Mouse (Mus musculus) kidney, embryonic 16.5 days (tissue): ENCODE measurements around the gene Olfr1417. TPM values are rescaled to one million over a fixed set of nuclear protein-coding genes. Genes with fewer than 3 reads are reported as not detected.
A peak's percentile ranks its signal among the peaks of the same experiment; 100 is the strongest.

Source experiments
- ATAC-seq: fragments of 200-750 bp; cut with Nextera tagmentation; 2 replicates; pipeline ENCODE4 v1.8.0; 2017; ENCODE audit warnings: moderate TSS enrichment; ENCODE audit not compliant: low FRiP score, low TSS enrichment
- H3K27ac ChIP-seq: fragments of 300-500 bp; sonication (generic); 2 replicates; pipeline ENCODE4 v1.5.1; 2014; ENCODE audit warnings: low read length
- H3K27me3 ChIP-seq: fragments of 300-500 bp; sonication (generic); 2 replicates; pipeline ENCODE4 v1.6.1; 2014; ENCODE audit warnings: low read length, control low read depth, mixed read lengths; ENCODE audit not compliant: insufficient read depth
- H3K36me3 ChIP-seq: fragments of 300-500 bp; sonication (generic); 2 replicates; pipeline ENCODE4 v1.6.1; 2014; ENCODE audit warnings: low read length, control low read depth, mixed read lengths; ENCODE audit not compliant: insufficient read depth
- H3K4me1 ChIP-seq: fragments of 300-500 bp; sonication (generic); 2 replicates; pipeline ENCODE4 v1.6.1; 2014; ENCODE audit warnings: low read length, control low read depth, mixed read lengths; ENCODE audit not compliant: insufficient read depth
- H3K4me2 ChIP-seq: fragments of 300-500 bp; sonication (generic); replicated peaks from 2 replicates; pipeline ENCODE4 v1.6.1; 2014; ENCODE audit warnings: low read depth, low read length
- H3K4me3 ChIP-seq: fragments of 300-500 bp; sonication (generic); 2 replicates; pipeline ENCODE4 v1.5.1; 2014; ENCODE audit warnings: mild to moderate bottlenecking, low read length
- H3K9ac ChIP-seq: fragments of 300-500 bp; sonication (generic); replicated peaks from 2 replicates; pipeline ENCODE4 v1.6.1; 2014; ENCODE audit warnings: low read length
- H3K9me3 ChIP-seq: fragments of 300-500 bp; sonication (generic); 2 replicates; pipeline ENCODE4 v1.6.1; 2016; ENCODE audit warnings: low read length, control low read depth
- WGBS: fragments of 180-500 bp; shearing (Covaris S2); extraction: QIAGEN DNeasy Blood & Tissue Kit; methylation state at CpG from one replicate; pipeline ENCODE4 v1.1.7; 2014; 5-methylcytosine and 5-hydroxymethylcytosine counted together
- polyA plus RNA-seq: library from polyadenylated mRNA; unstranded; fragments of >200 nt; fragmentation: Nextera tagmentation; extraction: Ambion mirVana; gene quantifications from 2 replicates; pipeline ENCODE4 v1.2.1, GENCODE M21; 2015

Gene Olfr1417
- polyA plus RNA-seq, 1 experiment from 2014 or later: 0.16 TPM

GRCm38 (mm10) chr19:11823346-11824065 lies 15.5 kb downstream of the Olfr1417 start:
- Histone ChIP-seq H3K36me3 (no peaks in the 10 kb centered on the region), H3K27me3 (no peaks in the 10 kb centered on the region), H3K9ac (no peak overlapping the region), H3K9me3 (no peaks in the 10 kb centered on the region), H3K4me1 (peaks cover 4% of the 10 kb centered on the region; the same call in 1 of the 2 replicates), H3K27ac (no peak overlapping the region), H3K4me3 (no peak overlapping the region), H3K4me2 (no peak overlapping the region)
- WGBS: 45% methylated on average over 4 of the region's 4 CpGs
- ATAC-seq: no peak

GRCm38 (mm10) chr19:11820211-11820610 lies 18.8 kb downstream of the Olfr1417 start:
- Histone ChIP-seq H3K36me3 (no peaks in the 10 kb centered on the region), H3K27ac (no peak overlapping the region), H3K9me3 (no peaks in the 10 kb centered on the region), H3K4me2 (peak overlapping the region; percentile 97), H3K27me3 (no peaks in the 10 kb centered on the region), H3K4me3 (peak overlapping the region; percentile 85), H3K4me1 (peaks cover 11% of the 10 kb centered on the region; the same call in 1 of the 2 replicates), H3K9ac (peak overlapping the region; percentile 62)
- 31% methylated on average over 6 of the region's 6 CpGs for WGBS
- ATAC-seq: no peak

GRCm38 (mm10) chr19:11819800-11820199 lies 19.2 kb downstream of the Olfr1417 start:
- H3K27me3 ChIP-seq: no peaks in the 10 kb centered on the region
- H3K9ac ChIP-seq: peak overlapping the region; percentile 91
- no peaks in the 10 kb centered on the region for H3K36me3 ChIP-seq
- peak overlapping the region; percentile 85 for H3K4me3 ChIP-seq
- peak; percentile 83 for ATAC-seq
- H3K9me3 ChIP-seq: no peaks in the 10 kb centered on the region
- WGBS: under 1% methylated on average over 15 of the region's 15 CpGs
- H3K4me1 ChIP-seq: peaks cover 13% of the 10 kb centered on the region; the same call in 1 of the 2 replicates
- H3K27ac ChIP-seq: no peak overlapping the region
- peak overlapping the region; percentile 97 for H3K4me2 ChIP-seq

GRCm38 (mm10) chr19:11819143-11819700 lies 19.8 kb downstream of the Olfr1417 start, which contains the start of gene Stx3:
TSS of gene Stx3 (minus strand) at chr19:11819403.
- Histone ChIP-seq H3K4me2 (peak within 1 kb of the TSS; percentile 97), H3K27me3 (no peaks in the 10 kb centered on the region), H3K4me3 (peak within 1 kb of the TSS; percentile 85), H3K27ac (peak within 1 kb of the TSS; percentile 72; the same call in 1 of the 2 replicates), H3K4me1 (peaks cover 19% of the 10 kb centered on the region), H3K9me3 (no peaks in the 10 kb centered on the region), H3K9ac (peak within 1 kb of the TSS; percentile 91), H3K36me3 (no peaks in the 10 kb centered on the region)
- WGBS: 1% methylated on average over 20 of the region's 20 CpGs
- ATAC-seq: no peak

- Histone ChIP-seq H3K4me3 (peak overlapping the region; percentile 85), H3K4me2 (peak overlapping the region; percentile 97), H3K27me3 (no peaks in the 10 kb centered on the region), H3K9me3 (no peaks in the 10 kb centered on the region), H3K27ac (peak overlapping the region; percentile 72; the same call in 1 of the 2 replicates), H3K9ac (peak overlapping the region; percentile 91), H3K4me1 (peaks cover 26% of the 10 kb centered on the region), H3K36me3 (no peaks in the 10 kb centered on the region)
- ATAC-seq: peak; percentile 90
- WGBS: under 1% methylated on average over 70 of the region's 83 CpGs
These were observed 20.5 kb downstream of the Olfr1417 start for GRCm38 (mm10) chr19:11818199-11819142.

- Histone ChIP-seq H3K4me3 (peak overlapping the region; percentile 85), H3K36me3 (no peaks in the 10 kb centered on the region), H3K4me1 (peaks cover 35% of the 10 kb centered on the region), H3K27ac (no peak overlapping the region), H3K9ac (peak overlapping the region; percentile 91), H3K27me3 (no peaks in the 10 kb centered on the region), H3K4me2 (peak overlapping the region; percentile 97), H3K9me3 (no peaks in the 10 kb centered on the region)
- no peak for ATAC-seq
- 12% methylated on average over 5 of the region's 5 CpGs for WGBS
These were observed 21.4 kb downstream of the Olfr1417 start for GRCm38 (mm10) chr19:11817586-11817985.

GRCm38 (mm10) chr19:11816706-11817105 lies 22.3 kb downstream of the Olfr1417 start:
- Histone ChIP-seq H3K4me2 (no peak overlapping the region; the same call in 1 of the 2 replicates), H3K9ac (no peak overlapping the region), H3K36me3 (no peaks in the 10 kb centered on the region), H3K27ac (no peak overlapping the region), H3K4me1 (peaks cover 42% of the 10 kb centered on the region), H3K27me3 (no peaks in the 10 kb centered on the region), H3K4me3 (no peak overlapping the region; the same call in 1 of the 2 replicates), H3K9me3 (no peaks in the 10 kb centered on the region)
- ATAC-seq: no peak
- WGBS: 37% methylated on average over 6 of the region's 6 CpGs

- H3K4me1 ChIP-seq: peaks cover 54% of the 10 kb centered on the region
- no peak overlapping the region for H3K4me3 ChIP-seq
- H3K9ac ChIP-seq: no peak overlapping the region
- 85% methylated on average over 6 of the region's 6 CpGs for WGBS
- no peak overlapping the region; the same call in 1 of the 2 replicates for H3K27ac ChIP-seq
- H3K9me3 ChIP-seq: no peaks in the 10 kb centered on the region
- no peak overlapping the region for H3K4me2 ChIP-seq
- no peaks in the 10 kb centered on the region for H3K27me3 ChIP-seq
- no peak; the same call in 1 of the 2 replicates for ATAC-seq
- no peaks in the 10 kb centered on the region for H3K36me3 ChIP-seq
These were observed 24.2 kb downstream of the Olfr1417 start for GRCm38 (mm10) chr19:11814742-11815333.

GRCm38 (mm10) chr19:11813649-11814048 lies 25.4 kb downstream of the Olfr1417 start:
- H3K9me3 ChIP-seq: no peaks in the 10 kb centered on the region
- H3K9ac ChIP-seq: no peak overlapping the region
- no peak for ATAC-seq
- no peaks in the 10 kb centered on the region for H3K36me3 ChIP-seq
- no peak overlapping the region for H3K4me3 ChIP-seq
- peak overlapping the region; percentile 48 for H3K27ac ChIP-seq
- 10% methylated on average over 8 of the region's 8 CpGs for WGBS
- peaks cover 54% of the 10 kb centered on the region for H3K4me1 ChIP-seq
- 0 out of 2 replicates have a peak overlapping the region, but pooled peaks have one; percentile 4 for H3K4me2 ChIP-seq
- no peaks in the 10 kb centered on the region for H3K27me3 ChIP-seq
